Mouse (Mus musculus): Measurements from ENCODE around the gene Golph3l.
"Not testable (repeated sequence)": the region's sequence is repeated elsewhere in the genome, so short reads cannot be mapped to it uniquely, and the experiment has no call there.

The Golph3l gene

GRCm38 (mm10) chr3:95588604-95589086, at the start of gene Golph3l:
Gene Golph3l (plus strand): TSS chr3:95588934.
- peak; percentile 93 for DNase-seq

GRCm38 (mm10) chr3:95538936-95539335, 49.8 kb upstream of the Golph3l start:
- DNase-seq, result no peak

GRCm38 (mm10) chr3:95539837-95540236, 48.9 kb upstream of the Golph3l start:
- no peak for DNase-seq

GRCm38 (mm10) chr3:95541186-95541585, 47.5 kb upstream of the Golph3l start:
- DNase-seq, result not testable (repeated sequence)

GRCm38 (mm10) chr3:95542171-95542570, 46.6 kb upstream of the Golph3l start:
- DNase-seq, result no peak

- no peak for DNase-seq
Measured at GRCm38 (mm10) chr3:95542981-95543380, 45.8 kb upstream of the Golph3l start.

GRCm38 (mm10) chr3:95550176-95550575, 38.6 kb upstream of the Golph3l start:
- no peak for DNase-seq

GRCm38 (mm10) chr3:95553986-95554385, 34.7 kb upstream of the Golph3l start:
- no peak for DNase-seq

GRCm38 (mm10) chr3:95559437-95559836, 29.3 kb upstream of the Golph3l start, which contains the start of gene Hormad1:
Gene Hormad1 (plus strand): TSS chr3:95559677.
- no peak for DNase-seq

GRCm38 (mm10) chr3:95560738-95561137, 28.0 kb upstream of the Golph3l start:
- DNase-seq, result no peak

GRCm38 (mm10) chr3:95561826-95562225, 26.9 kb upstream of the Golph3l start:
- no peak for DNase-seq

- no peak for DNase-seq
Measured at GRCm38 (mm10) chr3:95569585-95569984, 19.1 kb upstream of the Golph3l start.

- DNase-seq, result peak; percentile 3
Measured at GRCm38 (mm10) chr3:95587754-95588603, 755 bp upstream of the Golph3l start.

GRCm38 (mm10) chr3:95598734-95599133, 10.0 kb downstream of the Golph3l start:
- no peak for DNase-seq

GRCm38 (mm10) chr3:95601287-95601686, 12.6 kb downstream of the Golph3l start:
- DNase-seq, result no peak

- no peak for DNase-seq
Measured at GRCm38 (mm10) chr3:95606096-95606495, 17.4 kb downstream of the Golph3l start.

- no peak for DNase-seq
Measured at GRCm38 (mm10) chr3:95609195-95609594, 20.5 kb downstream of the Golph3l start.

GRCm38 (mm10) chr3:95613996-95614395, 25.3 kb downstream of the Golph3l start:
- no peak for DNase-seq

GRCm38 (mm10) chr3:95618511-95618910, 29.8 kb downstream of the Golph3l start:
- no peak for DNase-seq

GRCm38 (mm10) chr3:95621241-95621640, 32.5 kb downstream of the Golph3l start:
- DNase-seq, result no peak

GRCm38 (mm10) chr3:95622421-95622820, 33.7 kb downstream of the Golph3l start:
- DNase-seq, result not testable (repeated sequence)

- no peak for DNase-seq
Measured at GRCm38 (mm10) chr3:95623551-95623950, 34.8 kb downstream of the Golph3l start.

- not testable (repeated sequence) for DNase-seq
Measured at GRCm38 (mm10) chr3:95623991-95624515, 35.3 kb downstream of the Golph3l start.
